Mouse (Mus musculus): ENCODE measurements around the gene Arglu1.

Gene Arglu1

GRCm38 (mm10) chr8:8690146-8691092, at the start of gene Arglu1:
Gene Arglu1, minus strand, starts transcription at chr8:8690521.
- DNase-seq (ENCODE audit: low read depth, low spot score), result peak; percentile 86

DNA sequence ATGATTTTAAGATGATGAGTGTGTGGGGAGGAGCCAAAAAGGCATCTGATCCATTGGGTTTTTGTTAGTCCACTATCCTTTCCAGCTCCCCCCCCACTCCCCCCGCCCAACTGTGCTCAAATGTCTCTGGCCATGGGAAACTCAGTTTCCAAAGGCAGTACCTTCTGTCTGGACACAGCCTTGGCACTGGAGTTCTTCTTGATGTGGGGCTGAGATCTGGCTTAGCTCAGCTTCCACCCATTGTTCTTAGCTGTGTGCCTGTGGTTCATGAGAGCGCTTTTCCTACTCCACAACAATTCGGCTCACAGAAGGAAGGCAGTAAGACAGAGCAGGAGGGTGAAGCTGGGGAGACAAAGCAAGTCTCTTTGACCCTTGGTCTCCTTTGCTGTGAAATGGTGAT, 47.0 kb upstream of the Arglu1 start:
- DNase-seq (ENCODE audit: low read depth, low spot score), result no peak

DNA sequence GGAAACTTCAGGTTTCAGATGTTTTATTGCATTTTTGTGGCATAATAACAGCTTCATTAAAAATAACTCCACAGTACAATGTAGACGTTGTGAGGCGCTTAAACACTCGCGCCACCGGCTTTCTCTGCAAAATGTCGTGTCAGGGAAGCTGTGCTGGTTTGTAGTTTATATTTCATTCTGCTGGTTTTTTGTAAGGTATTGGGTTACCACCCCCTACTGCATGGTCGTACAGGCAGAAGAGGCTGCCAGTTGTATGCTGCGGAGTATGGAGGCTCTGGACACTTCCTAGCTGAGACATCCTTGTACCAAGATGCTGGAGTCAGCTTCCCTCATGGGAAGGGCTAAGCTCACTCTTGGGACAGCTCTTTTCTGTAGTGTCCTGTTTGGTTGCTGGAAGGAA, 46.5 kb upstream of the Arglu1 start:
- no peak for DNase-seq (ENCODE audit: low read depth, low spot score)

DNA sequence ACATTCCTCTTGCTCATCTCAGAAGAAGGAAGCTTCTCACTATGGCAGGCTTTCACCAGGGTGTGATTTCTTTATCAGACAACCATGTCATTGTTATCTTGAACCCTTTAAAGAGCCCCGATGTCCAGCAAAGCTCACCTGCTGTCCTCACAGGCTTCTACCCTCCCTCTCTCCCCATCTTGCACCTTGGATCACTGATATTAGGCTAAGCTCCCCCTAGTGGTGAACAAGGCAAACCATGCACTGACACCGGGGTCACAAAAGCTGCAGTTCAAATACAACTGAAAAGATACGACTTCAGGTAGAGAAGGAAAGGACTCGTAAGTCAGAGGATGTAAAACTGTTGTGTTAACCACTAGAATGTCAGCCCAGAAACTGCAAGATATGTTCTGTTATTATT, 43.5 kb upstream of the Arglu1 start:
- DNase-seq (ENCODE audit: low read depth, low spot score), result no peak

DNA sequence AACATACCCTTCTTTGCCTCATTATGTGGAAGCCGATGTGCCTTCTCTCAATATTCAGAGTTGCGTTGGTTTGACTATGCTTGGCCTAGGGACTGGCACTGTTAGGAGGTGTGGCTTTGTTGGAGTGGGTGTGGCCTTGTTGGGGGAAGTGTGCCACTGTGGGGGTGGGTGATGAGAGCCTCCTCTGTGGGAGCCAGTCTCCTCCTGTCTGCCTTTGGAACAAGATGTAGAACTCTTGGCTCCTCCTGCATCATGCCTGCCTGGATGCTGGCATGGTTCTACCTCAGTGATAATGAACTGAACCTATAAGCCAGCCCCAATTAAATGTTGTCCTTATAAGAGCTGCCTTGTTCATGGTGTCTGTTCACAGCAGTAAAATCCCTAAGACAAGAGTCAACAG, 38.3 kb upstream of the Arglu1 start:
- DNase-seq (ENCODE audit: low read depth, low spot score), result no peak

GRCm38 (mm10) chr8:8726547-8726946, 36.2 kb upstream of the Arglu1 start:
- DNase-seq (ENCODE audit: low read depth, low spot score), result no peak

GRCm38 (mm10) chr8:8704813-8705212, 14.5 kb upstream of the Arglu1 start:
- no peak for DNase-seq (ENCODE audit: low read depth, low spot score)

GRCm38 (mm10) chr8:8703668-8704067, 13.3 kb upstream of the Arglu1 start:
- no peak for DNase-seq (ENCODE audit: low read depth, low spot score)

- DNase-seq (ENCODE audit: low read depth, low spot score), result no peak
Measured at GRCm38 (mm10) chr8:8700821-8701220, 10.5 kb upstream of the Arglu1 start.

- DNase-seq (ENCODE audit: low read depth, low spot score), result no peak
Measured at GRCm38 (mm10) chr8:8700229-8700628, 9.9 kb upstream of the Arglu1 start.

DNA sequence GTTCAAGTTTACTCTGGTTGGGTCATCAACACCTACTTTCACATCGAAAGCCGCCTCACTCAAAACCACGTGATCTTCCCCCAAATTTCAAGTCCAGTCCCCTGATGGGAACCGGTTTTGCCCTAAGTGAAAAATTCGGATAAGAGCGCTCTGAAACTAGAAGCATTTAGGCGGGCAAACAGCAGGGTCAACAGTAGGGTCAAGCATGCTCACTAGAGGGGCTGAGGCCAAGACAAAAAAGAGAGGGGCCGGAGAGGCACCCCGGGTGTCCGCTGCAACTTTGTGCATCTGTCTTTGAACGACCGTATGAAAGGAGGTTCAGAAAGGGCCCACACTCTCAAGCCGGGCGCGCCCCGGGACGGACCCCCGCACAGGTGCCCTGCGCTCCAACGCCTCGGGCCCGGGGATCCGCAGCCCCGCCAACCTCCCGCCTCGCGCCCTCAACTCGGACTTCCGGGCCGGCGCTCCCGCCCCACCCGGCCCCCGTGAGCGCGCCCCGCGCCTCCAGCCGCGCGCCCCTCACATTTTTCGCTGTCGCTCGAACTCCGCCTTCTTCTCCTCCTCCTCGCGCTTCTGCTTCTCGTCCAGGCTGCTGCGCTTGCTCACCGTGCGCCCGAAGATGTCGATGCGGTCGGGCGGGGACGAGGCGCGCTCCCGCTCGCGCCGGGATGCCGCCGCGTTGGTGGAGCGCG, 721 bp downstream of the Arglu1 start:
- peak; percentile 40 for DNase-seq (ENCODE audit: low read depth, low spot score)

DNA sequence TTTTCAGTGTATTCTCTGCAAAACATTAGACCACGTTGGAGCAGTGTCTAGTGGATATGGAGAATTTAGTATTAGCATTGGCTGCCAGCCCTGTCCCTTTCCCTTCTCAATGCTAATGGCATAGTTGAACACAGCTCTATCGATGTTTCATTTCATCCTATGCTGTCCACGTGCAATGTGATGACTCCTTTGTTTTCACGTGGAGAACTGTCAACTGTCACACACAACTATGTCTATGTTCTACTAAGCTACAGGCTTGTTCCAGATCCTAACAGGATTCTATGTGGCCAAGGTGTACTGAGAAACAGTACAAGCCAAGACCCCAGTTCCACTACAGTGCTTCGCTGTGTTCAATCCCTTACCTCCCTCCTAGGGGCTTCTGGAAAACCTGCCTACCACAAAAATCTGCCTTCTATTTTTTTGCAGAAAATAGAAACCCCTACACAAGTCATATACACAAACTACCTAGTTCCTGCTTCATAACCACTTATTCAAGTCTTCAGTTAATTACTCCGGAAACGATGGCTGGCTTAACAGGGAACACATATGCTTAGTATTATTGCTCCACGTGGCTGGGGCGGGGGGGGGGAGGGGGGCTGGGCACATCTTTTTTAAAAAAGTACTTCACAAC, 1.4 kb downstream of the Arglu1 start:
- DNase-seq (ENCODE audit: low read depth, low spot score), result no peak

DNA sequence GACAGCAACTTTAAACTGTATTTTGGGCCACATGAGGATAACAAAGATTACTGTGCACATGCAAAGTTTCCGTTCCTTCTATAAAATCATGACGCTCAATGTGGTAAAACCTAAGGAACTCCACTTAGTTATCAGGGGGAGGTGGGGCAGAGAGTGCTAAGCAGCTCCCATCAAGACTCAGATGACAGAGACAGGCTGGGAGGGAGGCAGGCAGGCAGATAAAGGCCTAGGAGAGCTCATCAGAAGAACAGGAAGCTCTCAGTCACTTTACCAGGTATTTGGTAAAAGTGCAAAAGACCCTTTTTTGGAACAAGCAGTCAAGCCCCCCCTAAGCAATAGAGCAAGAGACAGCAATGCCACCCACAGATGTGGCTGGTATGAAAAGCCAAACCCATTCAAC, 4.8 kb downstream of the Arglu1 start:
- no peak for DNase-seq (ENCODE audit: low read depth, low spot score)

DNA sequence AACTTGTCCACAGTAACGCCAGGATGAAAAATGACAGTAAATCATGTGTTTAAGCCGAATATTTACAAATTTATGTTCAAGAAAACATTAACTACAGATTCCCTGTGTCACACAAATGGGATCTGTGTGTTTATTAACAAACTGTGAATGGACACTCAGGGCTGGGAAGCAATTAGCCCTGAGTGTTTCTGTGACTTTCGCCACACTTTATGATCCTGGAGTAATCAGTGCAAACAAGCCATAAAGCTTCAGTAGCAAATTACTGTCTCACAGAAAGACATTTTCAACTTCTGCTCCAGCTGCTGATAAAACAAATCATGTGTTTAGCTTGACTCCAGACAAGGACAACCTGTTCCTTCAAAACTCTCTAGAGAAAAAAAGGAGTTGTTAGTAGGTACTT, 7.6 kb downstream of the Arglu1 start:
- no peak for DNase-seq (ENCODE audit: low read depth, low spot score)

DNA sequence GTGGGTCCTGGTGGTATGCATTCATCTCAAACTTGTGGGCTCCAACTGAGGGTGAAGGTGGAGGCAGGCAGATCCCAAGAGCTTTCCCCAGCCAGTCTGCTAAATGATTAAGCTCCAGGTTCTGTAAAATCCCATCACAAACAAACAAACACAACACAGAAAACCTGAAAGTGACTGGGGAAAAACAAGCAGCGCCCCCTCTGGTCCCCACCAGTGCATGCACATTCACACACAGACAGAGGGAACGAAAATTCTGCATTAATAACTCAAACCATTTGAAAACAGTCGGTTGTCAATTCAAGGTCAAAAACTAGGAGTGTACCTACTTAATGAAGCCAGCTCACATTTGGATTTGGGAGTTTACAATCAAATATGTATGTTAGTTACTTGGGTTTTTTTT, 12.1 kb downstream of the Arglu1 start:
- no peak for DNase-seq (ENCODE audit: low read depth, low spot score)

DNA sequence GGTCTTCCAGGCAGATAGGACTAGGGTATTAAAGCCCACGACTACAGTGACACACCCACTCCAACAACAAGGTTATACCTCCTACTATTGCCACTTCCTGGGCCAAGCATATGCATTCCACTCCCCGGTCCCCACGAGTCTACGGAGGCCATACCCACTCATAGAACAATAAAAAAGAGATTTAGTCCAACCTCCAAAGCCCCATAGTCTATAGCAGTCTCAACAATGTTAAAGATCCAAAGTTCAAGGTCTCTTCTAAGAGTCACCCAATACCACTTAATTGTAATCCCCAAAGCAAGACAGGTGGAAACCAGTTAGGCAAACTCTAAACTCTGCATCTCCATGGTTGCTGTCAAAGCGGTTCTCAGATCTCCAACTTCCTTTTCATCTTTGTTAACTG, 15.5 kb downstream of the Arglu1 start:
- DNase-seq (ENCODE audit: low read depth, low spot score), result no peak

GRCm38 (mm10) chr8:8661759-8662138, 28.6 kb downstream of the Arglu1 start:
- DNase-seq (ENCODE audit: low read depth, low spot score), result peak; percentile 44

GRCm38 (mm10) chr8:8661103-8661758, 29.1 kb downstream of the Arglu1 start, which contains the start of gene Efnb2:
Gene Efnb2, minus strand, starts transcription at chr8:8661242.
- peak; percentile 21 for DNase-seq (ENCODE audit: low read depth, low spot score)

- DNase-seq (ENCODE audit: low read depth, low spot score), result no peak
Measured at GRCm38 (mm10) chr8:8660307-8661098, 29.8 kb downstream of the Arglu1 start.

GRCm38 (mm10) chr8:8659503-8660306, 30.6 kb downstream of the Arglu1 start:
- no peak for DNase-seq (ENCODE audit: low read depth, low spot score)

All from c-Kit-negative CD71-positive TER-119-positive erythroid progenitor cells, embryonic 14.5 days (primary cell).